Mouse (Mus musculus): ENCODE results near the gene Plekha4.

- TF ChIP-seq POLR2A (IDR thresholded peaks at IDR 0.05; ENCODE audit: borderline replicate concordance, insufficient read depth, low read length) (no peak), CTCF (IDR thresholded peaks at IDR 0.05; ENCODE audit: borderline replicate concordance, insufficient read depth, low read depth, low read length) (peak; percentile 88)
Observed at GRCm38 (mm10) chr7:45593118-45593815, 67.1 kb downstream of the Plekha4 start.

Data from cerebellum, adult 2 months (tissue).